Mouse (Mus musculus): Measurements from ENCODE around the gene Olfr1195.
"Not testable (repeated sequence)": the region's sequence is repeated elsewhere in the genome, so short reads cannot be mapped to it uniquely, and the experiment has no call there.

The Olfr1195 gene

DNA sequence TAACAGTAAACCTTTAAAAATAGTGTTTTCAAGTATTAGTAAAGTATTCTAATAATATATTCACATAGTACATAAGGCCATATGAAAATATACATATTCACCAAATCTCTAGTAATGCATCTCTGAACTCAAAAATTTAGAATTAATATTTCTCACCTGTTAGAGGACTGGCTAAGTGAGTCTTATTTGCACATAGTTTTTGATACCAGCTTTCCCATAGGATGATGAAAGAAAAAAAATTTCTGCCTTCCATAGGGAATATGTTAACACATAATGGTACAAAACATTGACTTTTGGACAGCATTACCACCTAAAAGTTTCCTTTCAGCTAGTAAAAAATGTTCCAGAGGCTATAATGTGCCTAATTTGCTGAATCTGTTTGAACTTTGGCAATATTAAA, at the start of gene Olfr1195:
Olfr1195 (minus strand) TSS at position 101 of the 400 bp plus-strand sequence.
- no peak for DNase-seq (ENCODE audit: low spot score in 2 of 2)

DNA sequence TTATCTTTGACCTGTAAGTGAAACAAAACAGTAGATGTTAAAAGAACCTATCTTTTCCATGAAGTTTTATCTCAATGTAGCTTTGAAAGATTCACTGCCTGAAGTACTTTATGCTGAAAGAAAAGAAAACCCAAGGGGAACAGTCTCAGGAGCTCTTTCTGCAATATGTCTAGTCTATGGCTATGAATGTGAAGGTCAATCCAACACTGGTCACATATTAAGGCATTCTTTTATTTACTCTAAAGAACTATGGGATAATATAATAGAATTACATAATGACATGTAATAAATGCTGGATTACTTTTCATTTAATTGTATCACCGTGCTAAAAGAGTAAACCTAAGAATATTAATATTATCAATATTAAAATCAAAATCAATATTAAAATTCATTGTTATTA, 43.3 kb upstream of the Olfr1195 start, which contains the start of gene Olfr1197:
Olfr1197 (minus strand) TSS at position 101 of the 400 bp plus-strand sequence.
- DNase-seq (ENCODE audit: low spot score in 2 of 2): no peak

DNA sequence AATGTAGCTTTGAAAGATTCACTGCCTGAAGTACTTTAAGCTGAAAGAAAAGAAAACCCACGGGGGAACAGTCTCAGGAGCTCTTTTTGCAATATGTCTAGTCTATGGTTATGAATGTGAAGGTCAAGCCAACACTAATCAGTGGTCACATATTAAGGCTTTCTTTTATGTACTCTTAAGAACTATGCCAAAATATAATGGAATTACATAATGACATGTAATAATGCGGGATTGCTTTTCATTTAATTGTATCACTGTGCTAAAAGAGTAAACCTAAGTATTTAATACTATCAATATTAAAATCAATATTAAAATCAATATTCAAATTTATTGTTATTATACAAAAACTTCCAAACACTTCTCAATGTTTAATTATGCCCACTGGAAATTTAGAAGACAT, 15.5 kb upstream of the Olfr1195 start, which contains the start of gene Olfr1196:
Olfr1196 (minus strand) TSS at position 101 of the 400 bp plus-strand sequence.
- DNase-seq (ENCODE audit: low spot score in 2 of 2): no peak

DNA sequence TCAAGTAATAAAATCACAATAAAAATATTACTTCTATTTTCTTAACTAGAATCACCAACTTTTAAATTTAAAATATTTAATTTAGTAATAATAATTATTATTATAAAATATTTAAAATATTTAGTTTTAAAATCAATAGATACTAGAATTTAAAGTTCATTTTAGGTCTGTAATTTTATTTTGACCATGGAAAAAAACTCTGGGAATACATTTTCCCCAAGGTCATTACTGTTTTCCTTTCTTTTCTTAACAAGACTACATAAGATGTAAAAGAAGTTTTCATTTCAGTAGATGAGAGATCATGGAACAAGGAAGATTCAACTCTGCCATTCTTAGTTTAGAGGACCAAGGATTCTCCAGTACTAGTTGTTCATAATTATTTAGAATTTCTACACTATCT, 13.7 kb downstream of the Olfr1195 start, which contains the start of gene Olfr1193:
Olfr1193 (plus strand) TSS at position 301 of the 400 bp plus-strand sequence.
- DNase-seq (ENCODE audit: low spot score in 2 of 2): not testable (repeated sequence)

DNA sequence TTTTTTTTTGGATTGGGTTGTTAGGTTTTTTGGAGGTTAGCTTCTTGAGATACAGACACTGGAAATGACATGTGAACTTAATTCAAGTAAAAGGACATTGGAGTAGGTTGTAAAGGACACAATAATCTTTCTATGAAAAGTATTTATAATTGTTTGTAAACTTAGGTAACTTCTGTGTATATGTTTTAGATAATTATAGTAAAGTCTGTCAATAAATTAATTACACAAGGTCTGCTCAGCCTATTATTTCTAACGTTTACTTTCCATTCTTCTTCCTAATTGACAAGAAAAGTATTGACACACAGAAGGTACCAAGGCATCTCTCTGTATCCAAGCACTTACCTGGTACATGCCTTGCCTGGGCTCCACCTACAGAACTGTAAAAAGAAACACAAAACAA, 40.8 kb downstream of the Olfr1195 start, which contains the start of gene Olfr1192-ps1:
Olfr1192-ps1 (plus strand) TSS at position 301 of the 400 bp plus-strand sequence.
- no peak for DNase-seq (ENCODE audit: low spot score in 2 of 2)

DNA sequence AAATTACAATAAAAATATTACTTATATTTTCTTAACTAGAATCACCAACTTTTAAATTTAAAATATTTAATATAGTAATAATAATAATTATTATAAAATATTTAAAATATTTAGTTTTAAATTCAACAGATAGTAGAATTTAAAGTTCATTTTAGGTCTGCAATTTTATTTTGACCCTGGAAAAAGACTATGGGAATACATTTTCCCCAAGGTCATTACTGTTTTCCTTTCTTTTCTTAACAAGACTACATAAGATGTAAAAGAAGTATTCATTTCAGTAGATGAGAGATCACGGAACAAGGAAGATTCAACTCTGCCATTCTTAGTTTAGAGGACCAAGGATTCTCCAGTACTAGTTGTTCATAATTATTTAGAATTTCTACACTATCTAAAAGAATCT, 48.7 kb downstream of the Olfr1195 start, which contains the start of gene Olfr1191-ps1:
Olfr1191-ps1 (plus strand) TSS at position 301 of the 400 bp plus-strand sequence.
- DNase-seq (ENCODE audit: low spot score in 2 of 2): not testable (repeated sequence)
